ENCODE assay signal across 19 mouse cellular contexts in the genomic region with DNA sequence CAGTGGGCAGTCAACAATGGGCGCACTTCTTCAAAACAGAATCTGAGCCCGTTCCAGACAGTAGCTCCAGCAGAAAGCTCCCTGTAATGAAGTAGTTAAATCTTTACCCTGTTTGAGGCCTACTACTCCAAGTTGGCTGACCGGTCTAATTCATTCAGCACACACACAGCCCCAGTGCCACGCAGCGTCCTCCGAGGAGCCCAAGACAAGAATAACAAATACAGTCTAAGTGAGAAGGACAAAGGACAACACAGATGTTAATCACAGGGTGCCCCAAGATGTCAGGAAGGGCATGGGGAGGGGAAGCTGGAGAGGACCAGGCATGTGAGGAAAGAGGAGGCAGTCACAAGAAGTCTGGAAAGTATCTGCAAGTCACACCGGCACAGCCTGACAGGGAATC. TPM values are rescaled to one million over a fixed set of nuclear protein-coding genes. Genes with fewer than 3 reads are reported as not detected.
DNase-seq lines count a peak whose midpoint lies in the region; ATAC-seq lines count a peak whose summit lies in the region.
"Had no signal": no experiment of that assay in that cellular context is flagged by ENCODE, and none has a peak within 500 bp of the region (broad histone marks: within the 10 kb centered on the region; RNA-seq: fewer than 3 reads in every experiment).

No protein-coding gene starts in this region.

- DNase-seq in heart, adult 8-10 months (ENCODE audit: low spot score) = no peak
- DNase-seq in neural tube, embryonic 11.5 days (ENCODE audit: low spot score) = peak; percentile 36
- DNase-seq in neural tube, embryonic 10.5 days (ENCODE audit: extremely low spot score, low spot score) = no peak
- DNase-seq in mesoderm, embryonic 11.5 days (ENCODE audit: low read depth, low spot score) = peak; percentile 56
- no peak for DNase-seq in B cell, adult 2 months
- DNase-seq: adrenal gland, adult 8-10 months; cerebellum, adult 11 months; cerebellum, postnatal 14 days; forebrain, postnatal 0 days; lung, embryonic 14.5 days; right cerebral cortex, postnatal 4 days; thymus, postnatal 14 days had no signal

- WGBS in heart, embryonic 11.5 days (ENCODE audit: insufficient replicate concordance) = 33% methylated on average over 7 of the region's 7 CpGs
- WGBS in kidney, embryonic 15.5 days = 15% methylated on average over 7 of the region's 7 CpGs
- WGBS in kidney, embryonic 14.5 days = 14% methylated on average over 7 of the region's 7 CpGs
- WGBS in neural tube, embryonic 11.5 days = 37% methylated on average over 7 of the region's 7 CpGs

- no peak for ATAC-seq in heart, embryonic 11.5 days (replicated peaks; ENCODE audit: insufficient number of reproducible peaks, low FRiP score, low TSS enrichment)
- peak; percentile 52 for ATAC-seq in kidney, embryonic 15.5 days (replicated peaks; ENCODE audit: low FRiP score)
- no peak; the same call in 1 of the 2 replicates for ATAC-seq in kidney, embryonic 14.5 days (ENCODE audit: low FRiP score, low TSS enrichment)
- no peak for ATAC-seq in neural tube, embryonic 11.5 days (ENCODE audit: insufficient read depth, low FRiP score, low TSS enrichment)
- ATAC-seq: forebrain, postnatal 0 days had no signal

- H3K4me2 ChIP-seq in heart, embryonic 11.5 days = no peak overlapping the region
- no peak overlapping the region for H3K4me2 ChIP-seq in kidney, embryonic 15.5 days
- no peak overlapping the region for H3K4me2 ChIP-seq in kidney, embryonic 14.5 days (replicated peaks; ENCODE audit: low read depth, low read length)
- no peak overlapping the region for H3K4me2 ChIP-seq in neural tube, embryonic 11.5 days (ENCODE audit: low read depth)
- H3K4me2 ChIP-seq: embryonic facial prominence, embryonic 12.5 days; liver, embryonic 11.5 days; lung, embryonic 14.5 days had no signal

- H3K36me3 ChIP-seq in heart, embryonic 11.5 days (ENCODE audit: control insufficient read depth, insufficient read depth, low read length) = no peaks in the 10 kb centered on the region
- H3K36me3 ChIP-seq in kidney, embryonic 15.5 days = no peaks in the 10 kb centered on the region
- H3K36me3 ChIP-seq in kidney, embryonic 14.5 days (ENCODE audit: control insufficient read depth, insufficient read depth, low read length) = no peaks in the 10 kb centered on the region
- no peaks in the 10 kb centered on the region for H3K36me3 ChIP-seq in neural tube, embryonic 11.5 days (ENCODE audit: control insufficient read depth, insufficient read depth, low read length)
- H3K36me3 ChIP-seq: embryonic facial prominence, embryonic 12.5 days; limb, embryonic 10.5 days had no signal

- no peaks in the 10 kb centered on the region for H3K27me3 ChIP-seq in heart, embryonic 11.5 days (ENCODE audit: control insufficient read depth, insufficient read depth, low read length)
- H3K27me3 ChIP-seq in kidney, embryonic 15.5 days = no peaks in the 10 kb centered on the region
- H3K27me3 ChIP-seq in kidney, embryonic 14.5 days (ENCODE audit: control insufficient read depth, insufficient read depth, low read length) = no peaks in the 10 kb centered on the region
- no peaks in the 10 kb centered on the region for H3K27me3 ChIP-seq in neural tube, embryonic 11.5 days (ENCODE audit: control insufficient read depth, insufficient read depth, low read length)
- H3K27me3 ChIP-seq: embryonic facial prominence, embryonic 12.5 days had no signal

- no peak overlapping the region for H3K9ac ChIP-seq in heart, embryonic 11.5 days (ENCODE audit: low read depth, low read length)
- no peak overlapping the region for H3K9ac ChIP-seq in kidney, embryonic 15.5 days
- H3K9ac ChIP-seq in kidney, embryonic 14.5 days (ENCODE audit: low read depth, low read length) = no peak overlapping the region
- H3K9ac ChIP-seq in neural tube, embryonic 11.5 days (ENCODE audit: low read length) = no peak overlapping the region
- H3K9ac ChIP-seq: embryonic facial prominence, embryonic 12.5 days; forebrain, postnatal 0 days; lung, embryonic 14.5 days had no signal

- H3K27ac ChIP-seq in heart, embryonic 11.5 days (ENCODE audit: low read depth, low read length) = peak overlapping the region; percentile 74
- peak overlapping the region; percentile 69 for H3K27ac ChIP-seq in kidney, embryonic 15.5 days
- no peak overlapping the region for H3K27ac ChIP-seq in kidney, embryonic 14.5 days (ENCODE audit: low read depth, low read length)
- no peak overlapping the region for H3K27ac ChIP-seq in neural tube, embryonic 11.5 days (ENCODE audit: low read depth, low read length)
- H3K27ac ChIP-seq: embryonic facial prominence, embryonic 12.5 days; limb, embryonic 10.5 days had no signal

- H3K9me3 ChIP-seq in heart, embryonic 11.5 days (replicated peaks; ENCODE audit: control insufficient read depth, low read length) = no peaks in the 10 kb centered on the region
- no peaks in the 10 kb centered on the region for H3K9me3 ChIP-seq in kidney, embryonic 15.5 days (replicated peaks)
- H3K9me3 ChIP-seq in kidney, embryonic 14.5 days (ENCODE audit: control insufficient read depth, low read length) = no peaks in the 10 kb centered on the region
- H3K9me3 ChIP-seq in neural tube, embryonic 11.5 days (ENCODE audit: control insufficient read depth, low read length) = no peaks in the 10 kb centered on the region
- H3K9me3 ChIP-seq: embryonic facial prominence, embryonic 12.5 days; limb, embryonic 10.5 days had no signal

- H3K4me3 ChIP-seq in heart, embryonic 11.5 days (ENCODE audit: low read depth, low read length) = no peak overlapping the region
- H3K4me3 ChIP-seq in kidney, embryonic 15.5 days (replicated peaks) = no peak overlapping the region
- no peak overlapping the region for H3K4me3 ChIP-seq in kidney, embryonic 14.5 days (ENCODE audit: low read length)
- no peak overlapping the region for H3K4me3 ChIP-seq in neural tube, embryonic 11.5 days (ENCODE audit: low read depth, low read length)
- H3K4me3 ChIP-seq: embryonic facial prominence, embryonic 12.5 days; limb, embryonic 10.5 days; megakaryocyte, embryonic 14.5 days had no signal

- peaks cover 21% of the 10 kb centered on the region for H3K4me1 ChIP-seq in heart, embryonic 11.5 days (ENCODE audit: control insufficient read depth, insufficient read depth, low read length)
- peaks cover 28% of the 10 kb centered on the region for H3K4me1 ChIP-seq in kidney, embryonic 15.5 days
- peaks cover 3% of the 10 kb centered on the region; the same call in 1 of the 2 replicates for H3K4me1 ChIP-seq in kidney, embryonic 14.5 days (ENCODE audit: control insufficient read depth, insufficient read depth, low read length)
- H3K4me1 ChIP-seq in neural tube, embryonic 11.5 days (ENCODE audit: control insufficient read depth, insufficient read depth, low read length) = no peaks in the 10 kb centered on the region
- H3K4me1 ChIP-seq: embryonic facial prominence, embryonic 12.5 days had no signal

RNA-seq across cellular contexts. Expression of a gene that starts 22.8 kb away (rescaled TPM):
- 0.04 and 0.52 TPM in 2 replicates for polyA plus RNA-seq in heart, embryonic 11.5 days (2014; fragmentation: Nextera tagmentation; extraction: Ambion mirVana)
- total RNA-seq in heart, adult 8-10 months (2022) = under 1 TPM; 0.09 to 0.26 (median 0.18) TPM
- 1.3 and 1.5 TPM in 2 replicates for polyA plus RNA-seq in kidney, embryonic 15.5 days (2015; fragmentation: Nextera tagmentation; extraction: Ambion mirVana)
- 0.99 and 1.9 TPM in 2 replicates for polyA plus RNA-seq in kidney, embryonic 14.5 days (2014; fragmentation: Nextera tagmentation; extraction: Ambion mirVana)
- polyA plus RNA-seq in neural tube, embryonic 11.5 days (2014; fragmentation: Nextera tagmentation; extraction: Ambion mirVana) = 3.6 and 3.7 TPM in 2 replicates

RNA-seq across cellular contexts. Expression of a gene that starts 56.0 kb away (rescaled TPM):
- 13.9 and 16.2 TPM in 2 replicates for polyA plus RNA-seq in heart, embryonic 11.5 days (2014; fragmentation: Nextera tagmentation; extraction: Ambion mirVana)
- 10 to 100 TPM; 53.7 to 77.4 (median 69.0) TPM for total RNA-seq in heart, adult 8-10 months (2022)
- 8.8 and 10.2 TPM in 2 replicates for polyA plus RNA-seq in kidney, embryonic 15.5 days (2015; fragmentation: Nextera tagmentation; extraction: Ambion mirVana)
- polyA plus RNA-seq in kidney, embryonic 14.5 days (2014; fragmentation: Nextera tagmentation; extraction: Ambion mirVana) = 13.2 and 19.5 TPM in 2 replicates
- polyA plus RNA-seq in neural tube, embryonic 11.5 days (2014; fragmentation: Nextera tagmentation; extraction: Ambion mirVana) = 10.3 and 11.0 TPM in 2 replicates

Comparison
In these comparisons a context has a peak if more than half of its experiments do, and no peak if none do; other contexts are left out.
1. H3K27ac ChIP-seq: peak in heart, embryonic 11.5 days (single experiment) and kidney, embryonic 15.5 days (single experiment); none in kidney, embryonic 14.5 days (single experiment) and neural tube, embryonic 11.5 days (single experiment).
2. DNase-seq: peak in neural tube, embryonic 11.5 days (single experiment) and mesoderm, embryonic 11.5 days (single experiment); none in heart, adult 8-10 months (single experiment), neural tube, embryonic 10.5 days (single experiment) and B cell, adult 2 months (0 of 2).